Mouse (Mus musculus): ENCODE data around the gene Kif1c.

Kif1c gene

GRCm38 (mm10) chr11:70667271-70668150, 32.8 kb upstream of the Kif1c start:
- DNase-seq = no peak

- DNase-seq = no peak
These were observed 32.0 kb upstream of the Kif1c start for GRCm38 (mm10) chr11:70668335-70668770.

GRCm38 (mm10) chr11:70668771-70669505, 31.4 kb upstream of the Kif1c start, which contains the start of gene Spag7:
TSS of gene Spag7 (minus strand) at chr11:70669416.
- DNase-seq = peak; percentile 100

- peak; percentile 75 for DNase-seq
These were observed 30.6 kb upstream of the Kif1c start for GRCm38 (mm10) chr11:70669582-70670345.

- DNase-seq = no peak
These were observed 29.9 kb upstream of the Kif1c start for GRCm38 (mm10) chr11:70670483-70670882.

GRCm38 (mm10) chr11:70671333-70672047, 28.9 kb upstream of the Kif1c start:
- DNase-seq = no peak

DNA sequence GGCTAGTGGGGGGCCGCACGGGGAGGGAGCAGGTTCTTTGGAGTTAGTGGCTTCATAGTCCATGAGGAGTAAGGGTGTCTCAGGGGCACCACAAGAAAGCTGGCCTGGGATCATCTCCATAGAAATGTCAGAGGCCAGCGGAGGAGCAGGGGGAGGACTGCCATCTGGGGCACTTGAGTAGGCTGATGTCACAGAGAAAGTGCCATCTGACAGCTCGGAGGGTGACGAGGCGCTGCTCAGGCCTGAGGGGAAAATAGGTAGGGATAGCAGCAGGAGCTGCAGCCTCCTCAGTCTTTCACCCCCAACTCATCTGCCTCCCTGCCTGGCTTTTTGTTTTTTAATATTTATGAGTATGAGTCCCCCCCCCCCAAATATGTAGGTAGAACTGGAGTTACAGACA, 26.3 kb upstream of the Kif1c start:
- no peak for DNase-seq

DNA sequence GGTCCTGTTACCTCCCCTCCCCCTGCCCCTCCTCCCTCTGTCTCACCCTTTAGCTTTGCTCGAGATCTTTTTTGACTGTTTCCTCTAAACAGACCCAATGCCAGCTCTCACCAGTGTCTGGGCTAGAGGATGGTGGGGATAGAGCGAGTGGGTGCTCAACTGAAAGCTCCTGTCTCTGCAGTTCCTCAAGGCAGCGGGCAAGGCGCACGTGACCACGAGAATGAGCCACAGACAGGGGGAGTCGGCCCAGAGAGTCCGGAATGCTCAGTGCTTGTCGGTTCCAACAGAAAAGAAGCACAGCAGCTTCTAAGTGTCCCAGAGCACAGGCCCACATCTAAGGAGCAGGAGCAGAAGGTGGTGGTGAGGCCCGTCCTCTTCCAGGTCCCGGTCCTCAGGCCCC, 25.8 kb upstream of the Kif1c start:
- no peak for DNase-seq

DNA sequence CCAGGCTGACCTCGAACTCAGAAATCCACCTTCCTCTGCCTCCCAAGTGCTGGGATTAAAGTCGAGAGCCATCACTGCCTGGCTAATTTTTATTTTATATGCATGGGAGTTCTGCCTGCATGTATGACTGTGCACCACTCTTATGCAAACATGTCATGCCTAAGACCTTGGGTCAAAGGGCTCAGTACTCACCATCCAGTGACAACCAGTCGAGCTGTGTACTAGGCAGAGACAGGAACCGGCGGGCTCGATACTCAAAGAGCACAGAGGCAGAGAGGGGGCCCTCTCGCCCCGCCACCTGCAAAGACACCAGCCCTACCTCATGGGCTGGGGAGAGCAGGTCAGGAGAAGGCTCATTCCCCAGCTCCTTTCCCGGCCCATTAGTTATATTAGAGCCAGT, 22.3 kb upstream of the Kif1c start:
- DNase-seq = no peak

GRCm38 (mm10) chr11:70678576-70678975, 21.8 kb upstream of the Kif1c start:
- no peak for DNase-seq

DNA sequence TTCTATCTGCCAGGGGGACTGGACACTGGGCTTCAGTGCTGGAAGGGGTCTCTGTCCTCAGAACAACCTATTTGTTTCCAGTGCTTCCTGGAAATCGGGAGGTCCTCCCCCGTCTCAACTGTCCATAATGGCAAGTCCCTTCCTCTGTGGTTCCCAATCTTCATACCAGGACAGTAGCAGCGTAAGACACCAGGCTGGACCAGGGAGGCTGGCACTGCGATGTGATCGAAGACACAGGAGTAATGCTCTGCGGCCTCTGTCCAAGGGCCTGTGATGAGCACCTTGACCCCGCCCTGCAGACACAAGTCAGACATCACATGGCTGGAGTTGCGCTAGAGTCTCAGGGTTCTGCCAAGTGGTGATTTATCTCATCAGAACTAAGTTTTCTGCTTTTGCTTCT, 21.0 kb upstream of the Kif1c start:
- DNase-seq = no peak

DNA sequence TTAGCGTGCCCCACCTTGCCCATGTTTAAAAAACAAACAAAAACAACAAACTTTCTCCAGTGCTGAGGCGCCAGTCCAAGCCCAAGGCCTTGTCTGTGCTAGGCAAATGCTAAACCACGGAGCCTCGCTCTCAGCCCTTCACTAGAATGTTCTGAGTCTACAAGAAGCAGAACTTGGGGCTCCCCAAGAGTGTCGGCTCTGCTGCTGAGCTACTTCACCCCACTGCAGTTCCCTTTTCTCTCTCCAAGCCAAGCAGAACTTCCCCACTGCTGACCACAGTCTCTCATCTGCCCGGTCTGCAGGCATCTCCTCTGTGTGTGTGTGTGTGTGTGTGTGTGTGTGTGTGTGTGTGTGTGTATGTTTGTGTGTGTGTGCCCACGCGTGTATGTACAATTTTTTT, 20.5 kb upstream of the Kif1c start:
- no peak for DNase-seq

DNA sequence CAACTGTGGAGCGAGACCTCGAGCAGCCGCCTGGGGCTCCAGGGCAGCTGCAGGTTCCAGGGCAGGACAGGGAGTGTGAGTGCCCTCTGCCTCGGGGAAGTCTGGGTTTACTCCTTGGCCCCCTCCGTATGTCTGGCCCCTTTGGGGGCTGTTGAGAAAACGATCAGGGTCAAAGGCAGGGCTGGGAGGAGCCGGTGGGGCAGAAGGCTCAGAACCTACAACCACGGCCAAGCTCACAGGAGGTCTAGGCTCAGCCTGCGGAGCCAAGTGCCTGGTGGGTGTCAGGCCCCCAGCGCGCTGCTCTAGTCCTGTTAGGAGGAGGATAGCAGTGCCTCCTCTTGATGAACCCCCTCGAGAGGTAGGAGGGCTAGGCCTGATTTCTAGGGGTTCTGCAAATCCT, 19.2 kb upstream of the Kif1c start:
- DNase-seq = no peak

DNA sequence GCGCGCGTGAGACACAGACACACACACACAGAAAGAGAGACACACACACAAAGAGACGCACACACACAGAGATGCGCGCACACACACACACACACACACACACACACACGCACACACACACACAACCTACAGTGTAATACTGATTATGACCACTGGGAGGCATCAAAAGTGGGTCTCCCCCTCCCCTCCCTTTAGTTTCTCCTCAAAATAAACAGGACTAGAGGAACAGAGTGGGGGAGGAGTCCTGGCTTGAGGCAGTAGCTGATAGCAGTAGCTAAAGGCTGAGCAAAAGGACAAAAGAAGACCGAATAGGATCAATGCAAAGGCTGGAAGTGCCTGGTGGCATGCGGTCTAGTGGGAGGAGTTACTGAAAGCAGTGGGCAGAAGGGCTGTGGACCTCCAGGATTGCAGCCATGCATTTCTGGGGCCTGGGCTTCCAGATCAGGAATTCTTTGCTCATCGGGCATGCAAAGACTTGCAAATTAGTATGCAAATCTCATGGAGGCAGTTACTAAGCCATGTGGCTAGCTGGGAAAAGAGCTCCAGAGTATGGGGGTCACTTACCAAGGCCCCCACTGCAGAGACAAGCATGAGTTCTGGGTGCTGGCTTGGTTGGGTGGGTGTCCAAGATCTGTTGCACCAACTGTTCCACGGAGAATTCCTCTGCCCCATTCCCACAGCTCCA, 18.3 kb upstream of the Kif1c start:
- no peak for DNase-seq

DNA sequence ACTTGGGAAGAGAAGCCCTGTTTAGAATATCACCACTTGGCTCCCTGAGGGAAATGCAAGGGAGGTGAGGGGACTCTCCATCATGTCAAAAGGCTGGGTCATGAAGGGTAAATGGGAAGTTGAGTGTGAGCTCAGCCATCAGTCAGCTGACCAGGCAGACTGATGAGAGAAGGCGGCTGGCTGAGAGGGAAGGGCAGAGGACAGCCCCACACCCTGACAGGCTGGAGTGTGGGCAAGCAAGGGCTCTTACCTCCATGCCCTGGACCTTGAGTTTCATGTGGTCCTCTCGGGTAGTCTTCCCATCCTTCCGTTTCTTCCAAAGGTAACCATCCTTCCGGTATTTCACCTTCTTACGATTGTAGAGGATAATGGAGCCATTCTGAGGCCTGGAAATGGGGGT, 16.7 kb upstream of the Kif1c start:
- DNase-seq = no peak

- DNase-seq = no peak
These were observed 13.3 kb upstream of the Kif1c start for GRCm38 (mm10) chr11:70686901-70687566.

DNA sequence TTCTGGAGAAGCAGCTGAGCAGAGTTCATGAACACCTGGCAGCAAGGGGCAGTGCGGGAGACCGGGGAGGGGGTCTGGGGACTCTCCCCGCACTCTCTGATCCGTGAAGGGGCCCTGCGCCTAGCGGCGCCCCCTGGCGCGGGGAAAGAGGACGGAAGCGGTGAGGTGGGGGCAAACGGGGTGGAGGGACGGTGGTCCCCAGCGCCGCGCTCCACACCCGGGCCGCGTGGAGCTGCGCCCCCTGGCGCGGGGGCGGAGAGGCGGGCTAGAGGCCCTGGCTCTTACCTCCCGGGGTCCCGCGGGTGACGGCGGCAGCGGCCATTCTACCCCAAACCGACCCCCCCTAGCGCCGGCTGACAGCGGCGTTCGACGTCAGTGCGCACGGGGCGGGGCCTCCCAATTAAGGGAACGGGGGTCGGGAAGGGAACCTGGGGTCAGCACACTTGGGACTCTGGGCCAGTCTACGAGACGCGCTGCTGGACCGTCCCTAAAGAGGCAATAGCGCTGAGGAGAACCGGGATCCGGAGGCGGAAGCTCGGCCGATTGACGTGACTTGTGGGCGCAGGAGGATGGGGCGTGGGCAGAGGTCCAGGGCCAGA, 12.6 kb upstream of the Kif1c start, which contains the start of gene Camta2:
Gene Camta2 (minus strand): TSS at position 505 of the 599 bp plus-strand sequence.
- DNase-seq = peak; percentile 82

DNA sequence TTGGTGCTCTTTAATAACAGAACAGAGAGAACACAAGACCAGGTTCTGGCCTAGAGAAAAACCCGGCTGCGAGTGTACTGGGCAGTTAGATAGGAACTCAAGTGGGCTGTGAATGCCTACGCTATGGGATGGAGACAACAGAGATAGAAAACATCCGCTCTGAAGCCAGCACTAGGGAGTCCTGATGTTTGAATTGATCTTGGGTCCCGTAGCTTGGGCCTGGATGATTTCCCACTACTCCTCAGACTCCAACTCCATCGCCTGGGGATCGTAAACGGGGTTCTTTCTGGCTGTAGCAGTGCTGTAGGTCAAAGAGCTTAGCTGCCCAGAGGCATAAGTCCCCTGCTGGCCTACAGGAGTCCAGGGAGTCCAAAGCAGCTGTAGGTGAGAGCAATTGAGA, 12.0 kb upstream of the Kif1c start:
- DNase-seq = no peak

GRCm38 (mm10) chr11:70689578-70689977, 10.8 kb upstream of the Kif1c start:
- peak; percentile 58 for DNase-seq

GRCm38 (mm10) chr11:70693504-70693903, 6.8 kb upstream of the Kif1c start:
- DNase-seq = no peak

- DNase-seq = no peak
These were observed 3.0 kb upstream of the Kif1c start for GRCm38 (mm10) chr11:70697376-70697775.
